Mouse (Mus musculus): ENCODE results near the gene 4932438H23Rik.

DNA sequence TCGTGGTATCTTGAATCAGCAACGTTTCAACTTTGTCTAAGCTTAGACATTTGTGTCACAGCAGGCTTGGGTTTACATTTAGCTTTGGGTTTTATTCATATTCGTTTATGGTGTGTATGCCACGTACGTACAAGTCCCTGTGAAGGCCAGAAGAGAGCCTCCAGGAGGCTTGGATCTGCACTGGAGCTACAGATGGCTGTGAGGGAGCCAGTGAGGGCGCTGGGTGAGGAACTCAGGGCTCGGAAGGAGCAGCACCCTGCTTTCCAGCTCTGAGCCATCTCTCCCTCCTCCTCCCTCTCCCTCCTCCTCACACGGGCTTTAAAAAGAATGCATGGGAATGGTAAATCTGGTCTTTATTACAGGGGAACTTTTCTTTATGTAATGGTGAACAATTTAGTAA, 41.3 kb downstream of the 4932438H23Rik start:
- no peak for TF ChIP-seq CTCF (IDR thresholded peaks at IDR 0.05; ENCODE audit: control insufficient read depth, insufficient read depth, insufficient replicate concordance, low read depth, low read length)
- TF ChIP-seq POLR2A (IDR thresholded peaks at IDR 0.05; ENCODE audit: control insufficient read depth, low read depth, low read length) = no peak

Measured in testis, adult 2 months (tissue).